Mouse (Mus musculus) midbrain, embryonic 12.5 days (tissue): ENCODE results near the gene Fam83b. TPM values are rescaled to one million over a fixed set of nuclear protein-coding genes. Genes with fewer than 3 reads are reported as not detected.

Experiments
- ATAC-seq: fragments of 200-750 bp; cut with Nextera tagmentation; 2 replicates; pipeline ENCODE4 v1.8.0; 2017; ENCODE audit warnings: low read depth, moderate TSS enrichment, moderate library complexity; ENCODE audit not compliant: low FRiP score
- H3K27ac ChIP-seq: fragments of 300-500 bp; sonication (generic); replicated peaks from 2 replicates; pipeline ENCODE4 v1.5.1; 2016; ENCODE audit warnings: mild to moderate bottlenecking
- H3K27me3 ChIP-seq: fragments of 300-500 bp; sonication (generic); 2 replicates; pipeline ENCODE4 v1.6.1; 2016; ENCODE audit warnings: mild to moderate bottlenecking
- H3K36me3 ChIP-seq: fragments of 300-500 bp; sonication (generic); 2 replicates; pipeline ENCODE4 v1.6.1; 2016
- H3K4me1 ChIP-seq: fragments of 300-500 bp; sonication (generic); 2 replicates; pipeline ENCODE4 v1.6.1; 2016
- H3K4me2 ChIP-seq: fragments of 300-500 bp; sonication (generic); replicated peaks from 2 replicates; pipeline ENCODE4 v1.6.1; 2016; ENCODE audit warnings: mild to moderate bottlenecking, moderate library complexity
- H3K4me3 ChIP-seq: fragments of 300-500 bp; sonication (generic); 2 replicates; pipeline ENCODE4 v1.5.1; 2016; ENCODE audit warnings: mild to moderate bottlenecking
- H3K9ac ChIP-seq: fragments of 300-500 bp; sonication (generic); replicated peaks from 2 replicates; pipeline ENCODE4 v1.6.1; 2016; ENCODE audit warnings: mild to moderate bottlenecking, moderate library complexity
- H3K9me3 ChIP-seq: fragments of 300-500 bp; sonication (generic); 2 replicates; pipeline ENCODE4 v1.6.1; 2016; ENCODE audit warnings: mild to moderate bottlenecking
- WGBS: fragments of 180-500 bp; shearing (Covaris S2); methylation state at CpG from one replicate; pipeline ENCODE4 v1.1.7; 2016; 5-methylcytosine and 5-hydroxymethylcytosine counted together
- polyA plus RNA-seq: library from polyadenylated mRNA; unstranded; fragments of >200 nt; fragmentation: Nextera tagmentation; extraction: Ambion mirVana; gene quantifications from 2 replicates; pipeline ENCODE4 v1.2.1, GENCODE M21; 2016

Fam83b gene
- 0.07 and 0.26 TPM in 2 replicates for polyA plus RNA-seq

DNA sequence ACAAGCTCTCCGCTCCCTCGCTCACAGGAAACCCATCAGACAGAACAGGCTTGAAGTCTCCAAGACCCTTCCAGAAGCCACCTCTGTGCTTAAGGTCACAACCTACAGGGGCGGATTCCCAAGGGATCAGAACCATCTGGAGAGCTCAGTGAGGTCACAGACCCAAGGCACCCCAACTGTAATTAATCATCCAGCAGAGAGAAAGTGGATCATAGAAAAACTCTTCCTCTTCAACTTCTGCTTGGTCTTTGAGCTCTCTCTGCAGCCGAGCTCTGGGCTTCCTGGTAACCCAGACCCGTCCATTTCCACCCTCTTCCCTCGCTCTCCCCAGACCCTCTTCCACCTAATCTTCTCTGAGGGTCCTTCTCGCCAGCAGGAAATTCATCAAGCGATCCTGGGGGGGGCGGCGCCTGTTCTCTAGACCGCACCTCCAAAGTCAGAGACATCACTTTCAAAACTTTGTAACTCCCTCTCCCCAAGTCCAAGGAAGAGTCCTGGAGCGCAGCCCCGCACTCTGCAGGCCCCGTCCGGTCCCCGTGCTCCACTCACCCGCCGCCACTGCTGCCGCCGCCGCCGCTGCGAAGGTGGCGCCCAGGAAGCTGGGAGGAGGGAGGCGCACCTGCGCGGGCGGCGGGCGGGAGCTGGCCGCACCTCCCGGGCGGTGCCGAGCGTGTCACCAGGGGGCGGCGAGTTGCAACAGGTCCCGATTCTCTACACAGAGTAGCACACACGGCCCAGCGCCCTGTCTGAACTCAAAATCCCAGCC is at the start of gene Fam83b:
Gene Fam83b (minus strand): TSS at position 602 of the 766 bp plus-strand sequence.
- Histone ChIP-seq H3K27me3 (peaks cover 25% of the 10 kb centered on the region), H3K36me3 (no peaks in the 10 kb centered on the region), H3K4me2 (peak within 1 kb of the TSS; percentile 98), H3K9me3 (no peaks in the 10 kb centered on the region), H3K9ac (peak within 1 kb of the TSS; percentile 61), H3K27ac (no peak within 1 kb of the TSS), H3K4me1 (peaks cover 12% of the 10 kb centered on the region), H3K4me3 (peak within 1 kb of the TSS; percentile 61)
- ATAC-seq = peak; percentile 68
- WGBS = 4% methylated on average over 40 of the region's 40 CpGs

GRCm38 (mm10) chr9:76614165-76614564 is 47.2 kb upstream of the Fam83b start:
- H3K4me1 ChIP-seq = no peaks in the 10 kb centered on the region
- no peak overlapping the region for H3K4me2 ChIP-seq
- WGBS = 85% methylated on average over 4 of the region's 4 CpGs
- ATAC-seq = no peak
- H3K27me3 ChIP-seq = no peaks in the 10 kb centered on the region
- no peak overlapping the region for H3K4me3 ChIP-seq
- no peak overlapping the region for H3K27ac ChIP-seq
- no peaks in the 10 kb centered on the region for H3K36me3 ChIP-seq
- no peak overlapping the region for H3K9ac ChIP-seq
- H3K9me3 ChIP-seq = no peaks in the 10 kb centered on the region

GRCm38 (mm10) chr9:76603744-76604143 is 36.8 kb upstream of the Fam83b start:
- no peak overlapping the region for H3K4me3 ChIP-seq
- no peaks in the 10 kb centered on the region for H3K27me3 ChIP-seq
- H3K9me3 ChIP-seq = no peaks in the 10 kb centered on the region
- H3K4me1 ChIP-seq = no peaks in the 10 kb centered on the region
- no peak overlapping the region for H3K9ac ChIP-seq
- no peak overlapping the region for H3K27ac ChIP-seq
- H3K36me3 ChIP-seq = no peaks in the 10 kb centered on the region
- H3K4me2 ChIP-seq = no peak overlapping the region
- WGBS = 76% methylated on average over 5 of the region's 5 CpGs
- no peak for ATAC-seq

DNA sequence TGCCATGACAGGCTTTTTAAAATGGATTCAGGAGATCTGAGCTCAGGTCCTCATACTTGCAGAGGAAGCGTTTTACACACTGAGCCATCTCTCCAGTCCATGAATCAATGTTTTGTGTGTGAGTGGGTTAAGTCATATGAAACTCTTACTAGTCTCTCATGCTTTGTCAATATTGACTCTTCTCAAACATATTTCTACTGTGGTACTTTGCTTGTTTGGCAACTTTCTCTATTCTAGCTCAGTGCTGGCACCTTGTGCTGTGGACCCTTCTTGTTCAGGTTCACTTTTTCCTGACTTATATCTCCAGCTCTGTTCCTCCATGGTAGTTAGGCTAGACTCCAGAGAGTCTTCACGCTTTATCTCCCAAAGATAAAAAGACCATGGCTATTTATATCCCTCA is 36.0 kb upstream of the Fam83b start:
- no peak overlapping the region for H3K27ac ChIP-seq
- no peaks in the 10 kb centered on the region for H3K27me3 ChIP-seq
- H3K4me1 ChIP-seq = no peaks in the 10 kb centered on the region
- no peak overlapping the region for H3K4me3 ChIP-seq
- 85% methylated on average over 2 of the region's 2 CpGs for WGBS
- H3K9ac ChIP-seq = no peak overlapping the region
- no peaks in the 10 kb centered on the region for H3K9me3 ChIP-seq
- H3K36me3 ChIP-seq = no peaks in the 10 kb centered on the region
- no peak for ATAC-seq
- no peak overlapping the region for H3K4me2 ChIP-seq

DNA sequence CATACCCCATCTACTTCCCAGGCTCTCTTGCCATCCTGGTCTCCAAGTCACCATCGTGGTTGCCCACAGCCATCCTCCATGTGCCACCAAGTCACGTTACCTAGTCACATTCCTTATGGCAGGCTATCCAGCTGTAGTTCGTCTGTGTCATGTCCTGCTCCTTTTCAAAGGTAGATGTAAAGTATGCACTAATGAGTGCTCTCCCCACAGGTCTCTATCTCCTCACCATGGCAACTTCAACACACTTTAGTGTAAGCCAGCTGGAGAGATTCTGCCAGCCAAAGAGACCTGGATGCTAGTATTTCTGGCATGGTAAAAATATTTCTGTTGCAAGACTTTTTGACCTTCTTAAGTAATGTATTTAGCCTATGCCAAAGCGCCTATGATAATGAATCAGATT is 30.5 kb upstream of the Fam83b start:
- 87% methylated on average over 4 of the region's 4 CpGs for WGBS
- no peak overlapping the region for H3K9ac ChIP-seq
- no peaks in the 10 kb centered on the region for H3K27me3 ChIP-seq

GRCm38 (mm10) chr9:76593841-76594240 is 26.9 kb upstream of the Fam83b start:
- Histone ChIP-seq H3K27me3 (no peaks in the 10 kb centered on the region), H3K9ac (no peak overlapping the region), H3K4me3 (no peak overlapping the region), H3K27ac (no peak overlapping the region), H3K9me3 (no peaks in the 10 kb centered on the region), H3K36me3 (no peaks in the 10 kb centered on the region), H3K4me1 (no peaks in the 10 kb centered on the region), H3K4me2 (no peak overlapping the region)
- no peak for ATAC-seq
- WGBS = 70% methylated on average over 2 of the region's 2 CpGs

More for the DNA sequence above, 30.5 kb upstream of the Fam83b start:
- Histone ChIP-seq H3K4me1 (no peaks in the 10 kb centered on the region), H3K9me3 (no peaks in the 10 kb centered on the region), H3K4me2 (no peak overlapping the region), H3K36me3 (no peaks in the 10 kb centered on the region), H3K4me3 (no peak overlapping the region), H3K27ac (no peak overlapping the region)
- ATAC-seq = no peak

DNA sequence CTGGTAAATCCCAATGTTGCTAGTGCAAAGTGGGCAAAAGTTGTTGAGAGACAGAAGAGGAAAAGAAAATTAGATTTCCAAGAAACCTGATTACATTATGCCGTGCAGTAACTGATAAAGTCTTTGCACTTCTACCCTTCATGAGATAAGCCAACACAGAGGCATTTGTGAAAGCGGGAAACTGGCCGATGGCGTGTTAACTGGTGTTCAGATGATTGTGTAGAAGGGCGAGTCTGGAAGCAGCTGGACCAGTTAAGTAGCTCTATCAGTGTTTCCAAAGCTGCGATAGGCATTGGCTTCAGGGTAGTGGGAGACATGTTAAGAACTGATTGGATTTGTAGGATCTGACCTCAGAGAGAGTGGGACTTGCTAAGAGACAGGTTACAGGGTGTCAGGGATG is 17.0 kb upstream of the Fam83b start:
- Histone ChIP-seq H3K4me2 (no peak overlapping the region), H3K9ac (no peak overlapping the region), H3K27me3 (no peaks in the 10 kb centered on the region), H3K27ac (no peak overlapping the region), H3K9me3 (no peaks in the 10 kb centered on the region), H3K36me3 (no peaks in the 10 kb centered on the region), H3K4me1 (no peaks in the 10 kb centered on the region), H3K4me3 (no peak overlapping the region)
- no peak for ATAC-seq
- 94% methylated on average over 6 of the region's 6 CpGs for WGBS

DNA sequence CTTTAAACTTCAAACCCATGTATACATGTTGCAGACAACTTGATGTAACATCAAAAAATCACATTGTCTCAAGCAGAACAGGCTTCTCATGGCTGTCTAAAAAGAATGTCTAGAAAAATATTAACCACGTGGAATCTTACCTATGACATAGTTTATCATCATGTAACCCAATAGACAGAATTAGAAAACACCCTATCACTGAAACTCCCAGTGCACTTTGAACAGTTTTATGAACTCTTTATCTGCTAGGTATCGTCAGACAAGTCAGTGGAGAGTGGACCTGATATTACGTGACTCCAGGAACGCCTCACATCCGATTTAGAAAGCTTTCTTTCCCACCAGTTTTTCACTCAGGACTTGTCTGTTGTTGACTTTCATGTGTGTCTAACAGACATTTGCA is 15.1 kb upstream of the Fam83b start:
- no peaks in the 10 kb centered on the region for H3K4me1 ChIP-seq
- no peak for ATAC-seq

DNA sequence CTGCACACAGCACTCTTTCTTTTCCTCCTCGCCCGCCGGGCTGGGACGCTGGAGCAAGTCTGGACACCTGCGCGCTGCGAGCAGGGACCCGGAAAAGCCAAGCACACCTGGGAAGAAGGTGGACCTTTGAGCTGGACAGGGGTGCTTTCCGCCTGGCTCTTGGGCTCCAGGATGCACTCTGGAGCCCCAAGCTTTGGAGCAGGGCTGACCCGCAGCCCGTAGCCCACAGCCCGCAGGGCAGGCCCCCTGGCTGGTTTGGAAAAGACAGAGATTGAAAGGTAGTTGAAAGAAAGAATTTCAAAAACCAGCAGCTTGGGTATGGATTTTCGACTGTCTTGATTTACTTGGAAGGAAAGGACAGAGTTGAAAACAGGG is 352 bp upstream of the Fam83b start:
- Histone ChIP-seq H3K27me3 (peaks cover 25% of the 10 kb centered on the region), H3K9ac (peak overlapping the region; percentile 61), H3K36me3 (no peaks in the 10 kb centered on the region), H3K4me3 (peak overlapping the region; percentile 61), H3K27ac (no peak overlapping the region), H3K4me2 (peak overlapping the region; percentile 98), H3K4me1 (peaks cover 12% of the 10 kb centered on the region), H3K9me3 (no peaks in the 10 kb centered on the region)
- WGBS = 2% methylated on average over 13 of the region's 13 CpGs
- peak; percentile 31; the same call in 1 of the 2 replicates for ATAC-seq

More for the DNA sequence above, 15.1 kb upstream of the Fam83b start:
- WGBS = 91% methylated on average over 5 of the region's 5 CpGs
- Histone ChIP-seq H3K27ac (no peak overlapping the region), H3K4me2 (no peak overlapping the region), H3K27me3 (no peaks in the 10 kb centered on the region), H3K4me3 (no peak overlapping the region), H3K36me3 (no peaks in the 10 kb centered on the region), H3K9ac (no peak overlapping the region), H3K9me3 (no peaks in the 10 kb centered on the region)

DNA sequence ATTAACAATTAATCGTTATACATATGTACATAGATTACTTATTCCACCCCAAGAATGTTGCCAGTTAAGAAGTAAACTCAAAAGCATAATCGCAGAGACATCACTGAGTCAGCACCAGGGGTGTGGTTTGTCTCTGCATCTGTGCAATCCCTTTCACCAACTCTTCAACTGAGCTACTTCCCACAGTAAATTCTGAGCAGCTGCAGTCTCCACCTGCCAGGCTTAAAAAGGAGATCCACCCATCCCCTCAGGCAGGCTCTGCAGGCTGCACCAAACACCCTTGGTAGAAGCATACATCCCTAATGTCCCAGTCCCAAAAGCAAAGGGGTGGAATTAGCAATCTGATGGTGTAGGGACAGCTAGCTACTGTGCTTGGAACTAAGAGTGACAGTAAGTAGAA is 1.3 kb downstream of the Fam83b start:
- no peak overlapping the region for H3K4me2 ChIP-seq
- no peaks in the 10 kb centered on the region for H3K36me3 ChIP-seq
- no peak overlapping the region for H3K9ac ChIP-seq
- no peak overlapping the region for H3K27ac ChIP-seq
- H3K4me1 ChIP-seq = peaks cover 12% of the 10 kb centered on the region
- WGBS = 94% methylated on average over 2 of the region's 2 CpGs
- H3K27me3 ChIP-seq = peaks cover 25% of the 10 kb centered on the region
- no peaks in the 10 kb centered on the region for H3K9me3 ChIP-seq
- no peak for ATAC-seq
- H3K4me3 ChIP-seq = no peak overlapping the region

GRCm38 (mm10) chr9:76564071-76564470 is 2.8 kb downstream of the Fam83b start:
- H3K36me3 ChIP-seq = no peaks in the 10 kb centered on the region
- H3K4me1 ChIP-seq = peaks cover 12% of the 10 kb centered on the region
- no peak overlapping the region for H3K4me2 ChIP-seq
- no peak for ATAC-seq
- H3K27me3 ChIP-seq = peaks cover 25% of the 10 kb centered on the region
- 93% methylated on average over 1 of the region's 1 CpGs for WGBS
- no peak overlapping the region for H3K4me3 ChIP-seq
- no peaks in the 10 kb centered on the region for H3K9me3 ChIP-seq
- H3K9ac ChIP-seq = no peak overlapping the region
- H3K27ac ChIP-seq = no peak overlapping the region

GRCm38 (mm10) chr9:76562794-76563193 is 4.1 kb downstream of the Fam83b start:
- Histone ChIP-seq H3K9me3 (no peaks in the 10 kb centered on the region), H3K9ac (no peak overlapping the region), H3K4me3 (no peak overlapping the region), H3K36me3 (no peaks in the 10 kb centered on the region), H3K27ac (no peak overlapping the region), H3K27me3 (peaks cover 15% of the 10 kb centered on the region), H3K4me1 (peaks cover 12% of the 10 kb centered on the region), H3K4me2 (no peak overlapping the region)
- ATAC-seq = no peak
- 54% methylated on average over 6 of the region's 6 CpGs for WGBS

- Histone ChIP-seq H3K4me3 (no peak overlapping the region), H3K27ac (no peak overlapping the region), H3K4me1 (no peaks in the 10 kb centered on the region), H3K27me3 (no peaks in the 10 kb centered on the region), H3K36me3 (no peaks in the 10 kb centered on the region), H3K4me2 (no peak overlapping the region), H3K9ac (no peak overlapping the region), H3K9me3 (no peaks in the 10 kb centered on the region)
- no peak for ATAC-seq
- WGBS = 88% methylated on average over 2 of the region's 2 CpGs
These were observed 7.7 kb downstream of the Fam83b start for GRCm38 (mm10) chr9:76559240-76559639.
